Mouse (Mus musculus): ENCODE measurements around the gene Dpf3. TPM values are rescaled to one million over a fixed set of nuclear protein-coding genes. Genes with fewer than 3 reads are reported as not detected.

Dpf3 gene
- total RNA-seq, 2 experiments from 2014 or later: 6.4 to 6.5 TPM

GRCm38 (mm10) chr12:83312818-83313217 lies 174.7 kb downstream of the Dpf3 start:
- intact Hi-C loops (cut with DNase I): no loop called here
- no peak for DNase-seq (ENCODE audit: low spot score in 2 of 2)

DNA sequence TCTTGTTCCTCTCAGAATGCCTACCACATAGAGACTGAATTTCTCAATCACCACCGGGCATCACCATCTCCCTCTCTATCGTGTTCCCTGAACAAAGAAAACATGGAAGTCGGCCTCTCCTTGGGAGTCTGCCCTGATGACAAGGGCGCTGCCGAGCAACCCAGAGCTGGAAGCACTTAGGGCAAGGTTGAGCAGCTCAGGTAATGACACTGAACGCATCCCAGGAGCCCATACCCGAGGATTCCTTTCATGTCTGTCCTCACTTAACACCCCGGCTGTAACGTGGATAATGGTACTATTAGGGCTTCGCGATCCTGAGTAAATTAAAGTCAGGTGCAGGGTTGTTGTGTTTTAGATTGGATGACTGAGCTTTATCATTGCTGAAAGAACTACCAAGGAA lies 176.9 kb downstream of the Dpf3 start:
- intact Hi-C loops (cut with DNase I): no loop called here
- no peak for DNase-seq (ENCODE audit: low spot score in 2 of 2)

- DNase-seq (ENCODE audit: low spot score in 2 of 2): peak in 1 of 2 experiments; percentile 33
- intact Hi-C loops (cut with DNase I): no loop called here
Observed at GRCm38 (mm10) chr12:83309031-83309804, 178.3 kb downstream of the Dpf3 start.

DNA sequence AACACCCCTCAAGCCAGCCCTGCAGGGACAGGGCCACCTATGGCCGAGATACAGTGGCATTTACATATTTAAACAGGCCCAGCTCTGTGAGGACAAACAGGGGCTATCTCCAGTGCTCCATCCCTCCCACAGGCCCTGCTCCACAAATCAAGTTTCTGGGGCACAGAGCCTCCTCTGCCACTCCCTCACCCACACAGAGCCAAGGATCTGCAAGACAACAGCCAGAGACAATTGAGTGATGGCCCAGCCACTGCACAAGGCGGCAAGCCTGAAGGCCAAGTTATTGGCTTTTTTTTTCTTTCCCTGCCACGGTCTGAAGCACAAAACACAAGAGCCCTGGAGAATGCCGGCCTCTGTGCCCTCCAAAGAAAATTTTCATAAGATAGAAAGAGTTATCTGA lies 178.9 kb downstream of the Dpf3 start:
- DNase-seq (ENCODE audit: low spot score in 2 of 2): no peak
- intact Hi-C loops (cut with DNase I): no loop called here

DNA sequence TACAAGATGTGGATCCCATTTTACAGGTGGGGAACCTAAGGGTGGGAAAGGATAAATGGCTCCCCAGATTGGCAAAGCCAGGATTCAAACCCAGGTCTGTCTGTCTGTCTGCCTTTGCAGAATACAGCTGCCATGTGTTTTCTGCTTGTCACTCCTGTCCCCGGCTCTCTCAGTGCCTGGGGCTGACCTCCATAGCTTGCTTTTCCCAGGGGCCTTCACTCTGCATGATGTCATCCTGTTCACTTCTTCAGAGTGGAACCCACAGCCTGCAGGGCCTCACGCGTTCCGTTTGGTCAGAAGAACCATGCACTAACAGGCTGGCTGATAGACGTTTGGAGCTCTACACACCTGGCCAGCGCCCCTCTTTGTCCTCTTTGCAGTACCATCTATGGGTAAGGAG lies 184.3 kb downstream of the Dpf3 start:
- intact Hi-C loops (cut with DNase I): no loop called here
- no peak for DNase-seq (ENCODE audit: low spot score in 2 of 2)

GRCm38 (mm10) chr12:83302320-83303153 lies 185.0 kb downstream of the Dpf3 start:
- intact Hi-C loops (cut with DNase I): no loop called here
- DNase-seq (ENCODE audit: low spot score in 2 of 2): peak; percentile 21 to 34

- no peak for DNase-seq (ENCODE audit: low spot score in 2 of 2)
- intact Hi-C loops (cut with DNase I): no loop called here
Observed at GRCm38 (mm10) chr12:83301616-83302319, 185.7 kb downstream of the Dpf3 start.

DNA sequence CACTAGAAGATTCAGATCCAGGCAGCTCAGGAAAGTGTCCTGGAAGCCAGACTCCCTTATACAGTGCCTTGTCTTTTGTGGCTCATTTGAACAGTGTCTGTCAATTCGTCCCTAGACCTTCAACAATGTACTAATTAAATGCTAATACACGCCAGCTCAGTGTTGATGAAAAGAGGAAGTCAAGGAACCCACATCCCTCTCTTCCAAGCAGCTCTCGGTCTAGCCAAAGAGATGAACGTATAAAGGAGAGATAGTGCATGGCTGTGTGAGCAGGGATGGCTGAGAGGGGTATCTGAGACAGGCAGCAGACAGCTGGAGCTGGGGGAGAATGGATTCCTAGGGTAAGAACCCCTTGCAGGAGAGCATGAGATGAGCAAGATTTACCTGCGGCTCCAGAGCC lies 189.2 kb downstream of the Dpf3 start:
- no peak for DNase-seq (ENCODE audit: low spot score in 2 of 2)

DNA sequence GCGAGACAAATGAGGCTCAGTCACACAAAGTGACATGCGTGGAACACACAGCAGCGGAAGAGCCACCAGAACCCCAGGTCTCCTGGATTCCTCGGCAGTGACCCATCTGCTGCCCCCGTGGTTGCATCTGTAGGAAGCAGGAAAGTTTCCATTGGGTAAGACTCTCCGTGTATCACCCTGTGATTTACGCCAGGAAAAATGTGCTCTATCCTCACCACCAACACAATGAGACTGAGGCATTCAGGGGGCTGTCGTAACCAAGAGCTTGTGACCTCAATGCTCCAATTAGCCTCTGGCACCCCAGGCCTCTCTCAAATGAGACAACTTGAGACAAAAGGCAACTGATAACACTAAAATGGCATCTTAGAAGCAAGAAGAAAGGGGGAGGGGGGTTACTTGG lies 192.5 kb downstream of the Dpf3 start:
- no peak for DNase-seq (ENCODE audit: low spot score in 2 of 2)
- intact Hi-C loops (cut with DNase I): no loop called here

More for the DNA sequence above, 189.2 kb downstream of the Dpf3 start:
- intact Hi-C loops (cut with DNase I): no loop called here

DNA sequence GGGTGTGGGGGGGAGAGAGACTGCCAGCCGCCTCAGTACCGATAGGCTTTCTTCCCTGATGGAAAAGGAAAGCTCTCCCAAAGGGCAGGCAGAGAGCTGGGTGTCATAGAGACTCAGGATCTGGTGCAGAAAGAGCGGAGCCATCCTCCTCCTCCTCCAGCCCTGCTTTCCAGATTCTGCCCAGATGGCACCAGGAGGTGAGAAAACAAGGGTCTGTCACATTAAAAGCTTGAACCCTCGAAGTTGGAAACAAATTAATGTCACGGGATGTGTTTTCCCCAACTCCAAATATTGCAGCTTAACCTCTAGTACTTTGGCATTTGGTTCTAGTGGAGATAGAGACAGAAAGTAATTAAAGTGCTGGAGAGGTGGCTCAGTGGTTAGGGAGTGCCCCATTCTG lies 195.6 kb downstream of the Dpf3 start:
- intact Hi-C loops (cut with DNase I): no loop called here
- no peak for DNase-seq (ENCODE audit: low spot score in 2 of 2)

DNA sequence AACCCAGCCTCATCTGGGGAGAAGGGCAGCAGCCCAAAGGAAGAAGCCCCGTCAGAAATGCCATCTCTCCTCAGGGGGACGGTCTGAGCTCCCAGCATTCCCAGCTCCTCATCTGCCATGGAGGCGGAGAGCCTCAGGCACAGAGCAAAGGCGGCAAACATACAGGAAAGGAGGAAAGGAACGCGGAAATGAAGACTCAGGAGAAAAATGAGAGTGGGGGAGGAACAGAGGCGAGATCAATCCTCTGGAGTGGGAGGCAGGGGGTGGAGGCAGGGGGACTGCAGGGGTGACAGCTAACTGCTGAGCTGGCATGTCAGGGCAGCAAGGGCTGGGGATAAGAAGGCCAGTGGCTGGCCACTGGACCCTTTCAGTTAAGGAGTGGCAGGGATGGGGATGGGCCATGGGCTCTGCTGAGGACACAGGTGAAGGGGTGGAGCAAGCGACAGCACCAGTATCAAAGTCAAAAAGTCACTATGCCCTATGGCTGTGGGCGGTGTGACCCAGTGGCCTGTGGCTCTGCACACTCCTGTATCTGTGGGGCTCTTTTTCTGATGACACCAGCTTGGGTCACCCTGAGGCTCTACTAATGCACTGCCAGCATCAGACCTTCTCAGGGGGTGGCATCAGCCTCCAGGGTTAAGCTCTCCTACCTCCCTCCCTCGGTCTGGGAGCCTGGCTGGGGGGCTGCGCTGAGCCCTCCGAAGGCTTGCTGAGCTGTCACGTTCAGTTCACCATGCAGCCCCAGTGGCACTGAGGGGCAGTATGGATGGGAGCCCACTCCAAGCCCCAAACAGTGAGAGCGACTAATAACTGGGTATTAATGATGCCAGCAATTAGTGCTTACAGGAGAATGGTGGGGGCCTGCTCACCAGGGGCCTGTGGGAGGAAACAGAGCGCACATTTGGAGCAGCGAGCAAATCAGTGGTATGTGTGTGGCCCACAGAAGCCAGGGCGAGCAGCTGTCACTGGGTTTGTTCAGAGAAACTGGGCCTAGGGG lies 200.7 kb downstream of the Dpf3 start:
- DNase-seq (ENCODE audit: low spot score in 2 of 2): no peak

DNA sequence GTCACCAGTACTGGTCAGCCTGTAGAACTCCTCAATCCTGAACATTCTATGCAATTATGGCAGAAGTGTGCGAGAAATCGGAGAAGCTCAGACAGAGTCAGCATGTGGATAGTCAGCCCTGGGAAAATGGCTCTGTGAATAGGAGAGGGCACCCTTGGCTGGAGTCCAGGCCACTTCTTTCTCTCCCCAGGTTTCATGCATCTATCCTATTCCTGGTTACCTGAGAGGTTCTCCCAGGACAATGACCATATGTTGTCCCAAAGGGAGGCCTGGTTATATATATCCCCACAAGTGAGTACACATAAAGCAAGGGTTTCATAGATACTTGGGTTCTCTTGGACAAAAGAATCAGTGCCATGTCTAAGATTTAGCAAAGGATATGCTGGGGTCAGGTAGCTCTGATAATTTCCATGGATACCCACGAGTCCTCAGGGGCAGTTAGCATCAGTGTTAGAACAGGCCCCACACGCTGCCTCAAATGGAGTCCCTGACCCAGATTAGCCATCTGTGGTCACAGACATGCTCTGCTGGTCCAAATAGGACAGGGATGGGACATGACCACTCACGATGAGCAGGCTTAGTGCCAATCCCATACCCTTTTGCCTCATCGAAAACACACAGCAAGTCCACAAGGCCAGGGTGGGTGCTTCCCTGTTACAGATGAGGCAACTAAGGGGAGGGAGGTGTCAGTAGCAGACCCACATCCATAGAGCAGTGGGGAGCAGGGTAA lies 203.8 kb downstream of the Dpf3 start:
- no peak for DNase-seq (ENCODE audit: low spot score in 2 of 2)
- intact Hi-C loops (cut with DNase I): no loop called here

More for the DNA sequence above, 200.7 kb downstream of the Dpf3 start:
- intact Hi-C loops (cut with DNase I): no loop called here

- DNase-seq (ENCODE audit: low spot score in 2 of 2): peak; percentile 32 to 37
- intact Hi-C loops (cut with DNase I): no loop called here
Observed at GRCm38 (mm10) chr12:83277537-83278441, 209.7 kb downstream of the Dpf3 start.

GRCm38 (mm10) chr12:83271215-83271614 lies 216.3 kb downstream of the Dpf3 start:
- intact Hi-C loops (cut with DNase I): no loop called here
- DNase-seq (ENCODE audit: low spot score in 2 of 2): no peak

DNA sequence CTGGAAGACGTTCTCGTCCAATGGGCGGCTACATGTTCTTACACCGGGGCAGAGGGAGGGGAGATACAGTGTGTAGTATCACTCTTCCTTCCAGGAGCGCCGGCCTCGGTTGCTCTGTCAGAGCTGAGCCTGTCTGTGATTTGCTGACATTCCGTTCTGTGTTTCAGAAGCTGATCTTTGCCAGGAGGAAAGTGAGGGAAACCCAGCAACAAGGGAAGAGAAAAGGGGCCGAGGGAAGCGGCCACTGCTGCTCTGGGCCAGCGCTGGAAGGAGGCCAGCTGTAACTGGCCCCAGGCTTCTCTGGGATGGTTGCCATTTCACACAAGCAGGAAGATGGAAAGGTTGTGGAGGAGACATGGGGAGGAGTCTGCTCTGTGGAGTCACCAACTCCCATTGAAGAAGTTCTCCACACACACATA lies 219.0 kb downstream of the Dpf3 start:
- intact Hi-C loops (cut with DNase I): no loop called here
- DNase-seq (ENCODE audit: low spot score in 2 of 2): peak; percentile 43 to 64

GRCm38 (mm10) chr12:83260540-83260939 lies 227.0 kb downstream of the Dpf3 start:
- DNase-seq (ENCODE audit: low spot score in 2 of 2): peak in 1 of 2 experiments; percentile 22
- intact Hi-C loops (cut with DNase I): no loop called here

GRCm38 (mm10) chr12:83254399-83254798 lies 233.1 kb downstream of the Dpf3 start:
- intact Hi-C loops (cut with DNase I): no loop called here
- DNase-seq (ENCODE audit: low spot score in 2 of 2): no peak

Measured in left cerebral cortex, postnatal 25 days (tissue).